Mouse (Mus musculus): ENCODE measurements at regions not wholly inside any gene's neighbourhood (a gene's known extent, or its start where the extent isn't known, plus 50 kb on each side); places are given as distances from the start of the nearest gene placed in this dataset.

- DNase-seq: no peak
Measured at GRCm38 (mm10) chr9:96419151-96419550, 54.9 kb upstream of the Atp1b3 start.

- DNase-seq: peak; percentile 48
Measured at GRCm38 (mm10) chr9:96415873-96416570, 51.8 kb upstream of the Atp1b3 start.
